Comparison of ENCODE assay signal across 21 mouse cellular contexts in genomic region chr11:118581019-118581418, GRCm38 (mm10).
A peak's percentile ranks its signal among the peaks of the same experiment; 100 is the strongest.
DNase-seq lines count a peak whose midpoint lies in the region; ATAC-seq lines count a peak whose summit lies in the region.
"Had no signal": no experiment of that assay in that cellular context is flagged by ENCODE, and none has a peak within 500 bp of the region (broad histone marks: within the 10 kb centered on the region; RNA-seq: fewer than 3 reads in every experiment).

No protein-coding gene starts in this region.

- 0 out of 2 replicates have a peak, but pooled peaks have one; percentile 8 for ATAC-seq in forebrain, embryonic 13.5 days
- no peak for ATAC-seq in forebrain, embryonic 12.5 days (ENCODE audit: low FRiP score)
- ATAC-seq in hindbrain, embryonic 15.5 days (ENCODE audit: low FRiP score, low read depth) = no peak
- no peak for ATAC-seq in hindbrain, embryonic 12.5 days (ENCODE audit: low FRiP score)
- no peak for ATAC-seq in neural tube, embryonic 12.5 days (ENCODE audit: low FRiP score, low read depth)
- ATAC-seq: activated CD4-positive, CD25-positive, alpha-beta regulatory T cell, adult 4 months; inflammation-experienced regulatory T-cells, adult 6 months had no signal

- H3K4me3 ChIP-seq in forebrain, embryonic 13.5 days = no peak overlapping the region
- no peak overlapping the region for H3K4me3 ChIP-seq in forebrain, embryonic 12.5 days (replicated peaks)
- no peak overlapping the region for H3K4me3 ChIP-seq in hindbrain, embryonic 15.5 days
- no peak overlapping the region for H3K4me3 ChIP-seq in hindbrain, embryonic 12.5 days
- H3K4me3 ChIP-seq in neural tube, embryonic 12.5 days = no peak overlapping the region
- H3K4me3 ChIP-seq: embryonic facial prominence, embryonic 15.5 days; heart, adult 2 months; limb, embryonic 10.5 days had no signal

- WGBS in forebrain, embryonic 13.5 days = 37% methylated on average over 4 of the region's 4 CpGs
- 48% methylated on average over 4 of the region's 4 CpGs for WGBS in forebrain, embryonic 12.5 days
- WGBS in hindbrain, embryonic 15.5 days = 36% methylated on average over 4 of the region's 4 CpGs
- 47% methylated on average over 4 of the region's 4 CpGs for WGBS in hindbrain, embryonic 12.5 days
- 51% methylated on average over 4 of the region's 4 CpGs for WGBS in neural tube, embryonic 12.5 days

- no peak for DNase-seq in neural tube, embryonic 10.5 days (ENCODE audit: extremely low spot score, low spot score)
- DNase-seq in telencephalon, adult 2 months (ENCODE audit: low read depth, low spot score) = peak; percentile 27
- no peak for DNase-seq in cerebellum, postnatal 25 days
- DNase-seq: adrenal gland, adult 8-10 months; cerebellum, adult 2 months; gastrocnemius, postnatal 25 days; heart, adult 2 months; kidney, adult 18-20 months; kidney, postnatal 4 days; right cerebral cortex, postnatal 14 days; spleen, adult 18-20 months had no signal

- no peak overlapping the region for H3K27ac ChIP-seq in forebrain, embryonic 13.5 days
- H3K27ac ChIP-seq in forebrain, embryonic 12.5 days = no peak overlapping the region
- H3K27ac ChIP-seq in hindbrain, embryonic 15.5 days (replicated peaks) = peak overlapping the region; percentile 67
- no peak overlapping the region for H3K27ac ChIP-seq in hindbrain, embryonic 12.5 days
- H3K27ac ChIP-seq in neural tube, embryonic 12.5 days = 0 out of 2 replicates have a peak overlapping the region, but pooled peaks have one; percentile 15
- H3K27ac ChIP-seq: embryonic facial prominence, embryonic 15.5 days; heart, adult 2 months; limb, embryonic 10.5 days had no signal

- H3K9ac ChIP-seq in forebrain, embryonic 13.5 days = no peak overlapping the region
- no peak overlapping the region for H3K9ac ChIP-seq in forebrain, embryonic 12.5 days
- no peak overlapping the region for H3K9ac ChIP-seq in hindbrain, embryonic 15.5 days
- H3K9ac ChIP-seq in hindbrain, embryonic 12.5 days = no peak overlapping the region
- no peak overlapping the region for H3K9ac ChIP-seq in neural tube, embryonic 12.5 days
- H3K9ac ChIP-seq: embryonic facial prominence, embryonic 15.5 days had no signal

- peaks cover 18% of the 10 kb centered on the region for H3K4me1 ChIP-seq in forebrain, embryonic 13.5 days
- peaks cover 4% of the 10 kb centered on the region for H3K4me1 ChIP-seq in forebrain, embryonic 12.5 days
- peaks cover 37% of the 10 kb centered on the region for H3K4me1 ChIP-seq in hindbrain, embryonic 15.5 days (replicated peaks)
- peaks cover 14% of the 10 kb centered on the region for H3K4me1 ChIP-seq in hindbrain, embryonic 12.5 days
- H3K4me1 ChIP-seq in neural tube, embryonic 12.5 days = peaks cover 11% of the 10 kb centered on the region
- H3K4me1 ChIP-seq: embryonic facial prominence, embryonic 15.5 days; limb, embryonic 10.5 days had no signal

- H3K27me3 ChIP-seq in forebrain, embryonic 13.5 days = peaks cover 15% of the 10 kb centered on the region; the same call in 1 of the 2 replicates
- peaks cover 9% of the 10 kb centered on the region; the same call in 1 of the 2 replicates for H3K27me3 ChIP-seq in forebrain, embryonic 12.5 days
- no peaks in the 10 kb centered on the region for H3K27me3 ChIP-seq in hindbrain, embryonic 15.5 days
- peaks cover 3% of the 10 kb centered on the region; the same call in 1 of the 2 replicates for H3K27me3 ChIP-seq in hindbrain, embryonic 12.5 days
- 0 out of 2 replicates have a peak, but pooled peaks cover 3% of the 10 kb centered on the region for H3K27me3 ChIP-seq in neural tube, embryonic 12.5 days (replicated peaks)

- H3K36me3 ChIP-seq in forebrain, embryonic 13.5 days (ENCODE audit: poor library complexity, severe bottlenecking) = no peaks in the 10 kb centered on the region
- H3K36me3 ChIP-seq in forebrain, embryonic 12.5 days (replicated peaks) = no peaks in the 10 kb centered on the region
- no peaks in the 10 kb centered on the region for H3K36me3 ChIP-seq in hindbrain, embryonic 15.5 days
- no peaks in the 10 kb centered on the region for H3K36me3 ChIP-seq in hindbrain, embryonic 12.5 days
- no peaks in the 10 kb centered on the region for H3K36me3 ChIP-seq in neural tube, embryonic 12.5 days
- H3K36me3 ChIP-seq: embryonic facial prominence, embryonic 15.5 days; limb, embryonic 10.5 days had no signal

- no peak overlapping the region for H3K4me2 ChIP-seq in forebrain, embryonic 13.5 days
- no peak overlapping the region for H3K4me2 ChIP-seq in forebrain, embryonic 12.5 days
- H3K4me2 ChIP-seq in hindbrain, embryonic 15.5 days = no peak overlapping the region
- H3K4me2 ChIP-seq in hindbrain, embryonic 12.5 days (replicated peaks) = no peak overlapping the region
- no peak overlapping the region for H3K4me2 ChIP-seq in neural tube, embryonic 12.5 days (replicated peaks)
- H3K4me2 ChIP-seq: embryonic facial prominence, embryonic 15.5 days; midbrain, embryonic 11.5 days had no signal

- no peaks in the 10 kb centered on the region for H3K9me3 ChIP-seq in forebrain, embryonic 13.5 days (replicated peaks)
- H3K9me3 ChIP-seq in forebrain, embryonic 12.5 days = no peaks in the 10 kb centered on the region
- no peaks in the 10 kb centered on the region for H3K9me3 ChIP-seq in hindbrain, embryonic 15.5 days
- no peaks in the 10 kb centered on the region for H3K9me3 ChIP-seq in hindbrain, embryonic 12.5 days (replicated peaks)
- H3K9me3 ChIP-seq in neural tube, embryonic 12.5 days = no peaks in the 10 kb centered on the region
- H3K9me3 ChIP-seq: embryonic facial prominence, embryonic 15.5 days; limb, embryonic 10.5 days had no signal

Comparison
In these comparisons a context has a peak if more than half of its experiments do, and no peak if none do; other contexts are left out.
1. H3K27ac ChIP-seq: peak in hindbrain, embryonic 15.5 days (single experiment) and neural tube, embryonic 12.5 days (single experiment); none in forebrain, embryonic 13.5 days (single experiment), forebrain, embryonic 12.5 days (single experiment) and hindbrain, embryonic 12.5 days (single experiment).